Mouse (Mus musculus): Measurements from ENCODE around the gene Vkorc1l1. TPM values are rescaled to one million over a fixed set of nuclear protein-coding genes. Genes with fewer than 3 reads are reported as not detected.

Gene Vkorc1l1
- polyA plus RNA-seq (2014; fragmentation: Nextera tagmentation; extraction: Ambion mirVana): 20.7 and 24.6 TPM in 2 replicates

DNA sequence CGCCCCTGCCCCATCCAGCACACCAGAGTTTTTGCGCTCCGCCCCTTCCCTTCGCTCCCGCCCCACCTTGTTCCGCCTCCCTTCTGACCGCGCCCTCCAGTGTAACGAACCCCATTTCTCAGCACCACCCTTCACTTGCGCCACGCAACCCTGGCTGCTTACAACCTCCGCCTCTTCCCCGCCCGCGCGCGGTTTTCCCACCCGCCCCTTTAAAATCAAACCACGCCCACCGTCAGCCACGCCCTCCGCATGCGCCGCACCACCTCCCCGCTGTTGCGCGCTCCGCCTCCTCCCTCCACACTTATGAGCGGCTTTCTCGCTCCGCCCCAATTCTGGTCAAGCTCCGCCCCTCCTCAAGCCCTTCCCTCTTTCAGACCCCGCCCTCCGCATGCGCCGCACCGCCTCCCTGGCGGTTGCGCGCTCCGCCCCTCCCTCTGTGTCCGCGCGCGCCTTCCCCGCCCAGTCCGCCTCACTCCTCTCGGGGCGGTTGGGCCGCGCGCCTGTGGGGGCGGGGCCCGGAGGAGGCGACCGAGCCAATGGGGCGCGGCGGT is at the start of gene Vkorc1l1:
Gene Vkorc1l1 (plus strand): TSS at position 476 of the 551 bp plus-strand sequence.
- Histone ChIP-seq H3K9ac (ENCODE audit: low read depth, low read length) (peak within 1 kb of the TSS; percentile 93), H3K4me1 (ENCODE audit: control insufficient read depth, insufficient read depth, low read length) (peaks cover 6% of the 10 kb centered on the region), H3K9me3 (ENCODE audit: control insufficient read depth, low read length) (no peaks in the 10 kb centered on the region), H3K4me2 (replicated peaks; ENCODE audit: low read depth, low read length) (peak within 1 kb of the TSS; percentile 73), H3K27ac (ENCODE audit: low read depth, low read length) (no peak within 1 kb of the TSS; the same call in 1 of the 2 replicates), H3K27me3 (ENCODE audit: control insufficient read depth, insufficient read depth, low read length) (no peaks in the 10 kb centered on the region), H3K4me3 (ENCODE audit: low read length) (peak within 1 kb of the TSS; percentile 81), H3K36me3 (ENCODE audit: control insufficient read depth, insufficient read depth, low read length) (0 out of 2 replicates have a peak, but pooled peaks cover 4% of the 10 kb centered on the region)
- peak; percentile 97 for ATAC-seq (ENCODE audit: low FRiP score, low TSS enrichment)
- under 1% methylated on average over 44 of the region's 59 CpGs for WGBS

GRCm38 (mm10) chr5:129895198-129896088 is 46.3 kb upstream of the Vkorc1l1 start, which contains the start of gene Zbed5:
TSS of gene Zbed5 (plus strand) at chr5:129895723.
- 2% methylated on average over 44 of the region's 44 CpGs for WGBS
- Histone ChIP-seq H3K9ac (ENCODE audit: low read depth, low read length) (peak within 1 kb of the TSS; percentile 55), H3K36me3 (ENCODE audit: control insufficient read depth, insufficient read depth, low read length) (no peaks in the 10 kb centered on the region), H3K9me3 (ENCODE audit: control insufficient read depth, low read length) (no peaks in the 10 kb centered on the region), H3K27me3 (ENCODE audit: control insufficient read depth, insufficient read depth, low read length) (no peaks in the 10 kb centered on the region), H3K27ac (ENCODE audit: low read depth, low read length) (no peak within 1 kb of the TSS), H3K4me2 (replicated peaks; ENCODE audit: low read depth, low read length) (peak within 1 kb of the TSS; percentile 59), H3K4me1 (ENCODE audit: control insufficient read depth, insufficient read depth, low read length) (peaks cover 6% of the 10 kb centered on the region; the same call in 1 of the 2 replicates), H3K4me3 (ENCODE audit: low read length) (peak within 1 kb of the TSS; percentile 64)
- ATAC-seq (ENCODE audit: low FRiP score, low TSS enrichment): peak; percentile 99

DNA sequence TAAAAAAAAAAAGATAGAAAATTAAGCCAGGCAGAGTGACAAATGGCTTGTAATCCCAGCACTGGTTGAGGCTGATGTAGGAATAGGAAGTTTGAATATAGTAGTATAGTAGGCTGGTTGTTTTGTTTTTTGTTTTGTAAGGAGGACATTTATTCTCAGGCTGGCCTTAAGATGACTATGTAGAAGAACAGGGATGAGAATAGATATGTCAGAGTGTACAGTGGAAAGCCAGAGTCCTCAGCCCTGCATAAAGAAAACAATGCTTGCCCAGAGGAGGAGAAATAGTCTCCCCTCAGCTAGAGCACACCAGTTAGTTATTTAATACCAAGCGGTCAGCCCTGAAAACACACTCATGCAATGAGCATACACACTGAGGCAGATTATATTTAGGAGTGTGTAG is 43.3 kb upstream of the Vkorc1l1 start, which contains the start of gene Phkg1:
Gene Phkg1 (minus strand): TSS at position 101 of the 400 bp plus-strand sequence.
- no peak for ATAC-seq (ENCODE audit: low FRiP score, low TSS enrichment)
- Histone ChIP-seq H3K4me2 (replicated peaks; ENCODE audit: low read depth, low read length) (no peak within 1 kb of the TSS), H3K36me3 (ENCODE audit: control insufficient read depth, insufficient read depth, low read length) (peaks cover 5% of the 10 kb centered on the region; the same call in 1 of the 2 replicates), H3K4me3 (ENCODE audit: low read length) (no peak within 1 kb of the TSS), H3K9me3 (ENCODE audit: control insufficient read depth, low read length) (no peaks in the 10 kb centered on the region), H3K4me1 (ENCODE audit: control insufficient read depth, insufficient read depth, low read length) (peaks cover 6% of the 10 kb centered on the region; the same call in 1 of the 2 replicates), H3K27ac (ENCODE audit: low read depth, low read length) (no peak within 1 kb of the TSS), H3K9ac (ENCODE audit: low read depth, low read length) (no peak within 1 kb of the TSS), H3K27me3 (ENCODE audit: control insufficient read depth, insufficient read depth, low read length) (no peaks in the 10 kb centered on the region)
- WGBS: 97% methylated on average over 1 of the region's 1 CpGs

- H3K27me3 ChIP-seq (ENCODE audit: control insufficient read depth, insufficient read depth, low read length): no peaks in the 10 kb centered on the region
- no peak overlapping the region for H3K27ac ChIP-seq (ENCODE audit: low read depth, low read length)
- WGBS: 32% methylated on average over 4 of the region's 4 CpGs
- H3K4me2 ChIP-seq (replicated peaks; ENCODE audit: low read depth, low read length): peak overlapping the region; percentile 84
- ATAC-seq (ENCODE audit: low FRiP score, low TSS enrichment): no peak
- H3K9ac ChIP-seq (ENCODE audit: low read depth, low read length): peak overlapping the region; percentile 82
- H3K9me3 ChIP-seq (ENCODE audit: control insufficient read depth, low read length): no peaks in the 10 kb centered on the region
- H3K36me3 ChIP-seq (ENCODE audit: control insufficient read depth, insufficient read depth, low read length): no peaks in the 10 kb centered on the region; the same call in 1 of the 2 replicates
- no peaks in the 10 kb centered on the region for H3K4me1 ChIP-seq (ENCODE audit: control insufficient read depth, insufficient read depth, low read length)
- H3K4me3 ChIP-seq (ENCODE audit: low read length): peak overlapping the region; percentile 73
These were observed 34.0 kb upstream of the Vkorc1l1 start for GRCm38 (mm10) chr5:129907775-129908174.

- Histone ChIP-seq H3K4me1 (ENCODE audit: control insufficient read depth, insufficient read depth, low read length) (no peaks in the 10 kb centered on the region), H3K36me3 (ENCODE audit: control insufficient read depth, insufficient read depth, low read length) (no peaks in the 10 kb centered on the region), H3K9me3 (ENCODE audit: control insufficient read depth, low read length) (no peaks in the 10 kb centered on the region), H3K27me3 (ENCODE audit: control insufficient read depth, insufficient read depth, low read length) (no peaks in the 10 kb centered on the region), H3K4me2 (replicated peaks; ENCODE audit: low read depth, low read length) (peak within 1 kb of the TSS; percentile 84), H3K4me3 (ENCODE audit: low read length) (peak within 1 kb of the TSS; percentile 73), H3K27ac (ENCODE audit: low read depth, low read length) (peak within 1 kb of the TSS; percentile 95), H3K9ac (ENCODE audit: low read depth, low read length) (peak within 1 kb of the TSS; percentile 82)
- peak; percentile 98 for ATAC-seq (ENCODE audit: low FRiP score, low TSS enrichment)
- WGBS: under 1% methylated on average over 63 of the region's 63 CpGs
These were observed 33.4 kb upstream of the Vkorc1l1 start, which contains the start of gene Nupr1l for GRCm38 (mm10) chr5:129908242-129908965. TSS of gene Nupr1l (plus strand) at chr5:129908540.

- Histone ChIP-seq H3K4me2 (replicated peaks; ENCODE audit: low read depth, low read length) (peak overlapping the region; percentile 84), H3K9me3 (ENCODE audit: control insufficient read depth, low read length) (no peaks in the 10 kb centered on the region), H3K27me3 (ENCODE audit: control insufficient read depth, insufficient read depth, low read length) (no peaks in the 10 kb centered on the region), H3K9ac (ENCODE audit: low read depth, low read length) (peak overlapping the region; percentile 82; the same call in 1 of the 2 replicates), H3K36me3 (ENCODE audit: control insufficient read depth, insufficient read depth, low read length) (no peaks in the 10 kb centered on the region), H3K4me1 (ENCODE audit: control insufficient read depth, insufficient read depth, low read length) (no peaks in the 10 kb centered on the region), H3K27ac (ENCODE audit: low read depth, low read length) (peak overlapping the region; percentile 95; the same call in 1 of the 2 replicates), H3K4me3 (ENCODE audit: low read length) (peak overlapping the region; percentile 73)
- WGBS: 78% methylated on average over 9 of the region's 9 CpGs
- no peak for ATAC-seq (ENCODE audit: low FRiP score, low TSS enrichment)
These were observed 32.6 kb upstream of the Vkorc1l1 start for GRCm38 (mm10) chr5:129909147-129909546.

- Histone ChIP-seq H3K36me3 (ENCODE audit: control insufficient read depth, insufficient read depth, low read length) (no peaks in the 10 kb centered on the region), H3K4me3 (ENCODE audit: low read length) (no peak overlapping the region), H3K27ac (ENCODE audit: low read depth, low read length) (no peak overlapping the region), H3K27me3 (ENCODE audit: control insufficient read depth, insufficient read depth, low read length) (no peaks in the 10 kb centered on the region), H3K4me2 (replicated peaks; ENCODE audit: low read depth, low read length) (no peak overlapping the region), H3K4me1 (ENCODE audit: control insufficient read depth, insufficient read depth, low read length) (no peaks in the 10 kb centered on the region), H3K9ac (ENCODE audit: low read depth, low read length) (no peak overlapping the region), H3K9me3 (ENCODE audit: control insufficient read depth, low read length) (no peaks in the 10 kb centered on the region)
- 84% methylated on average over 7 of the region's 7 CpGs for WGBS
- no peak for ATAC-seq (ENCODE audit: low FRiP score, low TSS enrichment)
These were observed 32.2 kb upstream of the Vkorc1l1 start for GRCm38 (mm10) chr5:129909591-129909990.

DNA sequence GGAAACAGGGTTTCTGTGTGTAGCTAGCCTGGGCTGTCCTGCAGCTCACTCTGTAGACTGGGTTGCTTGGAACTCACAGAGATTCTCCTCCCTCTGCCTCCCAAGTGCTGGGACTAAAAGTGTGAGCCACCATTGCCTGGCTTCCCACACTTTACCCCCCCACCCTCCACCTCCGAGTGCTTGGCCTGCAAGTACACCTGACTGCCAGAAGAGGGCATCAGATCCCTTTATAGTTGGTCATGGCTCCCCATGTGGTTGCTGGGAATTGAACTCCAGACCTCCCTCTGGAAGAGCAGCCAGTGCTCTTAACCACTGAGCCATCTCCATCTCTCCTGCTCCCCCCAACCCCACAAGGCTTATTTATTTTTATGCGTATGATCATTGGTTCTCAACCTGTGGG is 27.7 kb upstream of the Vkorc1l1 start:
- Histone ChIP-seq H3K4me1 (ENCODE audit: control insufficient read depth, insufficient read depth, low read length) (no peaks in the 10 kb centered on the region), H3K9ac (ENCODE audit: low read depth, low read length) (no peak overlapping the region), H3K27me3 (ENCODE audit: control insufficient read depth, insufficient read depth, low read length) (no peaks in the 10 kb centered on the region), H3K4me2 (replicated peaks; ENCODE audit: low read depth, low read length) (no peak overlapping the region), H3K27ac (ENCODE audit: low read depth, low read length) (no peak overlapping the region), H3K36me3 (ENCODE audit: control insufficient read depth, insufficient read depth, low read length) (no peaks in the 10 kb centered on the region), H3K9me3 (ENCODE audit: control insufficient read depth, low read length) (no peaks in the 10 kb centered on the region), H3K4me3 (ENCODE audit: low read length) (no peak overlapping the region)
- WGBS: 34% methylated on average over 2 of the region's 2 CpGs
- peak; percentile 41; the same call in 1 of the 2 replicates for ATAC-seq (ENCODE audit: low FRiP score, low TSS enrichment)
